Mouse (Mus musculus) kidney, postnatal 0 days (tissue): Measurements from ENCODE around the gene Fgfr2. TPM values are rescaled to one million over a fixed set of nuclear protein-coding genes. Genes with fewer than 3 reads are reported as not detected.

Experiments
- ATAC-seq: fragments of 200-750 bp; cut with Nextera tagmentation; replicated peaks from 2 replicates; pipeline ENCODE4 v1.8.0; 2017; ENCODE audit warnings: low read depth, moderate number of reproducible peaks, moderate TSS enrichment, moderate library complexity; ENCODE audit not compliant: low FRiP score
- DNase-seq: peaks from one replicate; pipeline ENCODE4 v3.0.0-alpha.2; 2016; ENCODE audit warnings: low spot score
- H3K27ac ChIP-seq: fragments of 300-500 bp; sonication (generic); 2 replicates; pipeline ENCODE4 v1.5.1; 2014; ENCODE audit warnings: mild to moderate bottlenecking
- H3K27me3 ChIP-seq: fragments of 300-500 bp; sonication (generic); 2 replicates; pipeline ENCODE4 v1.6.1; 2014; ENCODE audit warnings: low read length, mixed read lengths; ENCODE audit not compliant: insufficient read depth
- H3K36me3 ChIP-seq: fragments of 300-500 bp; sonication (generic); 2 replicates; pipeline ENCODE4 v1.6.1; 2014; ENCODE audit warnings: low read length, mixed read lengths; ENCODE audit not compliant: insufficient read depth
- H3K4me1 ChIP-seq: fragments of 300-500 bp; sonication (generic); replicated peaks from 2 replicates; pipeline ENCODE4 v1.6.1; 2014; ENCODE audit warnings: antibody characterized with exemption, low read length, mixed read lengths; ENCODE audit not compliant: insufficient read depth
- H3K4me2 ChIP-seq: fragments of 300-500 bp; sonication (generic); 2 replicates; pipeline ENCODE4 v1.6.1; 2014; ENCODE audit warnings: mild to moderate bottlenecking, low read length, moderate library complexity, mixed read lengths
- H3K4me3 ChIP-seq: fragments of 300-500 bp; sonication (generic); replicated peaks from 2 replicates; pipeline ENCODE4 v1.5.1; 2014; ENCODE audit warnings: low read depth, low read length
- H3K9ac ChIP-seq: fragments of 300-500 bp; sonication (generic); 2 replicates; pipeline ENCODE4 v1.6.1; 2014; ENCODE audit warnings: low read depth, low read length
- H3K9me3 ChIP-seq: fragments of 300-500 bp; sonication (generic); replicated peaks from 2 replicates; pipeline ENCODE4 v1.6.1; 2016; ENCODE audit warnings: low read length, inconsistent platforms, mixed read lengths
- CTCF ChIP-seq: IDR thresholded peaks from 2 replicates; pipeline ENCODE4 v1.5.1; 2016; ENCODE audit warnings: antibody characterized with exemption, low read depth, mild to moderate bottlenecking, moderate library complexity
- WGBS: fragments of 180-500 bp; shearing (Covaris S2); extraction: QIAGEN DNeasy Blood & Tissue Kit; methylation state at CpG from one replicate; pipeline ENCODE4 v1.1.7; 2014; 5-methylcytosine and 5-hydroxymethylcytosine counted together
- polyA plus RNA-seq: library from polyadenylated mRNA; unstranded; fragments of >200 nt; fragmentation: Nextera tagmentation; extraction: Ambion mirVana; gene quantifications from 2 replicates; pipeline ENCODE4 v1.2.1, GENCODE M21; 2015

The Fgfr2 gene
- polyA plus RNA-seq, 1 experiment from 2014 or later = 79.8 TPM

GRCm38 (mm10) chr7:132690716-132691472 is 432.3 kb downstream of the Fgfr2 start:
- H3K27ac ChIP-seq = no peak overlapping the region
- H3K4me2 ChIP-seq = no peak overlapping the region
- no peaks in the 10 kb centered on the region for H3K27me3 ChIP-seq
- H3K9me3 ChIP-seq = no peaks in the 10 kb centered on the region
- WGBS = 89% methylated on average over 14 of the region's 14 CpGs
- no peak for TF ChIP-seq CTCF
- DNase-seq (no peak), ATAC-seq (no peak)
- peaks cover 15% of the 10 kb centered on the region for H3K4me1 ChIP-seq
- H3K36me3 ChIP-seq = no peaks in the 10 kb centered on the region
- no peak overlapping the region for H3K4me3 ChIP-seq
- no peak overlapping the region for H3K9ac ChIP-seq

- H3K9me3 ChIP-seq = no peaks in the 10 kb centered on the region
- H3K4me1 ChIP-seq = peaks cover 15% of the 10 kb centered on the region
- H3K27me3 ChIP-seq = no peaks in the 10 kb centered on the region
- WGBS = 62% methylated on average over 5 of the region's 5 CpGs
- no peak overlapping the region for H3K9ac ChIP-seq
- H3K27ac ChIP-seq = no peak overlapping the region
- no peak for TF ChIP-seq CTCF
- H3K36me3 ChIP-seq = no peaks in the 10 kb centered on the region
- H3K4me2 ChIP-seq = no peak overlapping the region
- no peak for ATAC-seq
- H3K4me3 ChIP-seq = no peak overlapping the region
- no peak for DNase-seq
These were observed 433.4 kb downstream of the Fgfr2 start for GRCm38 (mm10) chr7:132689722-132690121.

GRCm38 (mm10) chr7:132688721-132689120 is 434.4 kb downstream of the Fgfr2 start:
- no peak overlapping the region for H3K9ac ChIP-seq
- H3K36me3 ChIP-seq = no peaks in the 10 kb centered on the region
- ATAC-seq = no peak
- H3K9me3 ChIP-seq = no peaks in the 10 kb centered on the region
- H3K4me2 ChIP-seq = no peak overlapping the region
- TF ChIP-seq CTCF = no peak
- peak overlapping the region; percentile 34; the same call in 1 of the 2 replicates for H3K27ac ChIP-seq
- DNase-seq = no peak
- WGBS = 66% methylated on average over 5 of the region's 5 CpGs
- H3K4me3 ChIP-seq = no peak overlapping the region
- peaks cover 15% of the 10 kb centered on the region for H3K4me1 ChIP-seq
- no peaks in the 10 kb centered on the region for H3K27me3 ChIP-seq

- TF ChIP-seq CTCF = no peak
- Histone ChIP-seq H3K4me3 (no peak overlapping the region), H3K27me3 (no peaks in the 10 kb centered on the region), H3K4me1 (peaks cover 15% of the 10 kb centered on the region), H3K27ac (peak overlapping the region; percentile 34; the same call in 1 of the 2 replicates), H3K36me3 (no peaks in the 10 kb centered on the region), H3K4me2 (no peak overlapping the region), H3K9me3 (no peaks in the 10 kb centered on the region), H3K9ac (no peak overlapping the region)
- ATAC-seq = no peak
- WGBS = 37% methylated on average over 2 of the region's 2 CpGs
- DNase-seq = peak; percentile 48
These were observed 435.3 kb downstream of the Fgfr2 start for GRCm38 (mm10) chr7:132687897-132688296.

- H3K4me2 ChIP-seq = no peak overlapping the region
- WGBS = 90% methylated on average over 3 of the region's 3 CpGs
- H3K4me1 ChIP-seq = peaks cover 15% of the 10 kb centered on the region
- TF ChIP-seq CTCF = no peak
- H3K27me3 ChIP-seq = no peaks in the 10 kb centered on the region
- H3K36me3 ChIP-seq = no peaks in the 10 kb centered on the region
- DNase-seq (no peak), ATAC-seq (no peak)
- H3K9me3 ChIP-seq = no peaks in the 10 kb centered on the region
- no peak overlapping the region for H3K27ac ChIP-seq
- H3K9ac ChIP-seq = no peak overlapping the region
- H3K4me3 ChIP-seq = no peak overlapping the region
These were observed 436.6 kb downstream of the Fgfr2 start for GRCm38 (mm10) chr7:132686515-132686914.

GRCm38 (mm10) chr7:132683923-132684322 is 439.2 kb downstream of the Fgfr2 start:
- Histone ChIP-seq H3K9me3 (no peaks in the 10 kb centered on the region), H3K9ac (no peak overlapping the region), H3K36me3 (no peaks in the 10 kb centered on the region), H3K4me1 (peaks cover 15% of the 10 kb centered on the region), H3K27ac (no peak overlapping the region), H3K27me3 (no peaks in the 10 kb centered on the region), H3K4me3 (no peak overlapping the region), H3K4me2 (no peak overlapping the region)
- no peak for TF ChIP-seq CTCF
- ATAC-seq = no peak
- 87% methylated on average over 4 of the region's 4 CpGs for WGBS
- DNase-seq = no peak

GRCm38 (mm10) chr7:132682901-132683300 is 440.2 kb downstream of the Fgfr2 start:
- Histone ChIP-seq H3K27me3 (no peaks in the 10 kb centered on the region), H3K4me2 (no peak overlapping the region), H3K9ac (no peak overlapping the region), H3K36me3 (no peaks in the 10 kb centered on the region), H3K27ac (no peak overlapping the region), H3K9me3 (no peaks in the 10 kb centered on the region), H3K4me3 (no peak overlapping the region), H3K4me1 (peaks cover 8% of the 10 kb centered on the region)
- 86% methylated on average over 3 of the region's 3 CpGs for WGBS
- TF ChIP-seq CTCF = no peak
- ATAC-seq = no peak
- no peak for DNase-seq
